Mouse (Mus musculus): ENCODE measurements around the gene Gm29797.

Gene Gm29797

DNA sequence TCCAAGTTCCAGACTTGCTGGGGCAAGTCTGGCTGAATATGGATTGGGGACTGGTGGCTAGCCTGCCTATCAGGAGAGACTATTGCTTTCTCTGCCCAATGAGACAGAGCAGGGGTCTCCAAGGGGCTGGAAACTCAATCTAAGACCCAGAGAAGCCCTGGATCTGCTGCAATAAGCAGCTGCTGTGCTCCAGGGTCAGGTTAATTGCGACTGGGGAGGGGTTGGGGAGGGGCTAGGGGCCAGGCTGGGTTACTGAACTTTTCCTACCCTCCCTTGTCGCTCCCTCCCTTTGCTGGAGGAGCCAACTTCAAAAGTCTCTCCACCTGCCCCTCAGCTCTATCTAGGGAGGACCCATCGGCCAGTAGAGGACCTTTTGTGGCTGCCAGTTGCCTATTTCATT, at the start of gene Gm29797:
Gm29797 (plus strand) TSS at position 301 of the 400 bp plus-strand sequence.
- DNase-seq (ENCODE audit: low spot score in 2 of 2) = no peak

DNA sequence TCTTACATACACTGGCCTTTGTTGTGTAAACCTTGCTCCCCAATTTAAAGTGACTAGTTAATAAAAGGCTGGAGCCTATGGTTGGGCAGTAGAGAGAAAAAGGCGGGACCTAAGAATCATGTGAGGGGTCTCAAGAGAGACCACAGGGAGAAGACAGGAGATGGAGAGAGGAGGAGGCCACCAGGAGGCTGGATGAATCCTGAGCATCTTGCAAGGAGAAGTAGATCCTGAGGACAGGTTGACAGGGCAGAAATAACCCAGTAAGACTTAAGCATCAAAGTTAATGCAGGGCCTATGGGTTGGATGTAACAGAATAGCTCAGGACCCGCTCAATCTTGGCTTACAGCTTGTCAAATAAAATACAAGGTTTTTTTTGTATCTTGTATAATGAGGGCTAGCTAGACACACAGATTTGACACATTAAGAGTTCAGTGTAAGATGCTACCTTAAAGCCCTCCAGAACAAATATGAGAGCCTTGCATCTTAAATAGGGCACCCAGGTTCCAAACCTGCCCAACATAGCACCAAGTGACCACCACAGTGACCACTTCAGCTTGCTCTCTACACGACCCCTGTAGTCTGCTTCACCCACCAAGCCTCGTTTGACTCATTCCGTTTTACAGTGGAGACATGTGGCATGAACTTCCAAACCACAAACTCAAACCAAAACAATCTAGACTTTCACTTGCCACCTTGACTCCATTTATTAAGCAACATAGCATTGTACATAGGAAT, 37.9 kb upstream of the Gm29797 start:
- no peak for DNase-seq (ENCODE audit: low spot score in 2 of 2)

DNA sequence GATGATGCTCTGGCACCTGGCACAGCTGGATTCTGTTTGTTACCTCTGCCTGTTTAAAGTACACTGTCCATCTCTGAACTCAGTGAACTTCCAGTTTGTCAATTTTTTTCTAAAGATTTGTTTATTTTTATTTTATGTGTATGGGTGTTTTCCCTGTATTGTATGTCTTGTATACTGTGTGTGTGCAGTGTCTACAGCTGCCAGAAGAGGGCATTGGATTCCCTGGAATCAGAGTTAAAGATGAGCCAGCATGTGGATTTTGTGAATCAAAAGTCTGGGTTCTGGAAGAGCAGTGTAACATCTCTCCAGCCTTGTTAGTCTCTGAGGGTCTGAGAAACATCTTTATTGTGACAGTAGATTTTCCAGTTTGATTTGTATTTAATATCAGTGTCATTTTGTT, 33.4 kb upstream of the Gm29797 start:
- DNase-seq (ENCODE audit: low spot score in 2 of 2) = no peak

DNA sequence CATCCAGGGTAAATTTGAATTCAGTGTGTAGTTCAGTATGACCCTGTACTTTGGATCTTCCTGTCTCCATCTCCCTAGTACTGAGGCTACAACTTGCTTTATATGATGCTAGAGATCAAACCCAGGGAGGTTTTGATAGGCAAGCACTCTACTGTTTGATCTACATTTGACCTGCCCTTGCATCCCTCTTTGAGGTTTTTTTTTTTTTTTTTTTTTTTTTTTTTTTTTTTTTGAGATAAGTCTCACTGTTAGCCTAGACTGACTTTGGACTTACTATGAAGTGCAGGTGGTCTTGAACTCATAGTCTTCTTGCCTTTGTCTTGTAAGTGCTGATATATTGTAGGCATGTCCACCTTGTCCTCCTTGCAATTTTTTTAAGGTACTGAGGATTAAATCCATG, 28.4 kb upstream of the Gm29797 start:
- DNase-seq (ENCODE audit: low spot score in 2 of 2) = no peak

DNA sequence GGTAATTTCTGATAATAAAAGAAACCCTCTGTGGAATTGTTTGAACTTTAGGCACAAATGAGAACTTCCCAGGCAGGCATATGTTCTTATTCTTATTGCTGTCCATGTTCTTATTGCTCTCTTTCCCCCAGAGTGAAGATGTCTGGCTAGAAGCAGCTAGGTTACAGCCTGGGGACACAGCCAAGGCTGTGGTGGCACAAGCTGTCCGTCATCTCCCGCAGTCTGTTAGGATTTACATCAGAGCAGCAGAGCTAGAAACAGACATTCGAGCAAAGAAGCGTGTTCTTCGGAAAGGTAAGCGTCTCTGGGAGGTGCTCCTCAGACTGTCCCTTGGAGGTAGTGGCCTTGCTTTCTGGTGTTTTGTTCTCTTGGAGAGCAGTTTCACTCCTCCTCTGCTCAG, 24.2 kb upstream of the Gm29797 start:
- no peak for DNase-seq (ENCODE audit: low spot score in 2 of 2)

DNA sequence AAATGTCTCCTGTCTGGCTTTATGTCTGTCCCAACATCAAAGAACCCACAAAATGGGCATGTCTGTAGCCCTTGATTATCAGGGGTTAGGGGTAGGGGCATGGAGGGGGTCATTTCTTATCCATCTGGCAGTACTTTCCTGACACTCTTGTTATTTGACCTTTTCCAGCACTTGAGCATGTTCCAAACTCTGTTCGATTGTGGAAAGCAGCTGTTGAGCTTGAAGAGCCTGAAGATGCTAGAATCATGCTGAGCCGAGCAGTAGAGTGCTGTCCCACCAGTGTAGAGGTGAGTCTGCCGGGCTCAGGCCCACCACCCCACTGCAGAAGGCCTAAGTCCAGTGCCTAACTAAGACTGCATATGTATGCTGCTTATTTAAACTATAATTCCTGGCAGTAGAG, 21.0 kb upstream of the Gm29797 start:
- DNase-seq (ENCODE audit: low spot score in 2 of 2) = no peak

DNA sequence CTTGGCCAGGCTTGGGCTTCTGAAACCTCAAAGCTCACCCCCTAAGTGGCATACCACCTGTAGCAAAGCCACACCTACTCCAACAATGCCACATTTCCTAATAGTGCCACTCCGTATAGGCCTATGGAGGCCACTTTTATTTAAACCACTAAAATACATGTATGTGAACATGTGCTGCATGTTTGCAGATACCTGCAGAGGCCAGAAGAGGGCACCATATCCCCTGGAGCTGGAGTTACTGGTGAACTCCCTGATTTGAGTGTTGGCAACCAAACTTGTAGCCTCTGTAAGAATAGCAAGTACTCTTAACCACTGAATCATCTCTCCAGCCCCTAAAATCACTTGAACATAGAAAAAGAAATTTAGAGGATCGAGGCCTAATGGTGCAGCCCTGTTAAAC, 12.5 kb upstream of the Gm29797 start:
- no peak for DNase-seq (ENCODE audit: low spot score in 2 of 2)

DNA sequence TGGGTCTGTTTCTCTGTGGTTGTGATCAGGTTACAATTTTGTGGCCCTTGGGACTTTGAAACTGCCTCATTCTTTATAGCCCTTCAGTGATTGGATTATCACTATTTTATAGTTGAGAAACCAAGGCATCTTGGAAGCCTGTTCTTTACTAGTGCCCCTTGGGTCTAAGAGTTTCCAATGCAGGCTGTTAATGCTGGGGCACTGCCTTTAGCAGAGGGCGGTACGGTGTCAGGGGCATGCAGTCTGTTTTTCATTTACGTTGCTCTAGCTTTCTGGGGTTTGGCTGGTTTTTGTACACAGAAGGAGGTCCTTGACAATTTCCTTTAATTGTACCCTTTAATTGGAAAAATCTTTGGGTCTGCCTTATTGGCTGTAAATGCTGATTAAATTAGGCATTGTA, 11.2 kb upstream of the Gm29797 start:
- no peak for DNase-seq (ENCODE audit: low spot score in 2 of 2)

DNA sequence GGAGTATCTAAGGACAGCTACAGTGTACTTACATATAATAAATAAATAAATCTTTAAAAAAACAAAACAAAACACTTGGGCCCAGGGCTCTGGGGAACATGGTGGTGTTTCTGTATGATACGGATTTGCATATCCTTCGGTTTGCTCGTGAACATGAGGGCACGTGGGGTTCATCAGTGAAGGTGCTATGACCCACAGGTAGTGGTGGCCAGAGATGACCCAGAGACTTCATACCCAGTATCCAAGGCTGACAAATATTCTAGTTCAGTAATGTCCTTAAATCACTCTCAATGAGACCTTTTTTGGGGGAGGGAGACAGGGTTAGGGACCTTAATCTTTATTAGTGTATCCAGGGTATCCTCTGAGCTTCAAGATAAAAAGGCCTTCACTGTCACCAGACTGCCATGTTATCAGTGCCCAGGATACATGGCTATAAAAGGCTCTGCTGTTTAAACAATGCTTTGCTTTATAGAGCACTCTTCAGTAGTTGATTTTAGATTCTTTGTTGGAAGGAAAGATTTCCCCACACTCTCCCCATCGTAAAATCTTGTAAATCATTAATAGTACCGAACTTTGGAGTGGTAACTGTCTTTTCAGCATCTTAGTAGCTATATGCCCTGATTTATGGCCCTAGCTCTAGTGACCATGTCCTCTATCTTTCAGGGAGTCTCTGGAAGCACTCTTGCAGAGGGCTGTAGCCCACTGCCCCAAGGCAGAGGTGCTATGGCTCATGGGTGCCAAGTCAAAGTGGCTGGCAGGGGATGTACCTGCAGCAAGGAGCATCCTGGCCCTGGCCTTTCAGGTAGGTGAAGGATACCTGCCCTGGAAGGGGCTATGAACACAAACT, 10.0 kb upstream of the Gm29797 start:
- no peak for DNase-seq (ENCODE audit: low spot score in 2 of 2)

DNA sequence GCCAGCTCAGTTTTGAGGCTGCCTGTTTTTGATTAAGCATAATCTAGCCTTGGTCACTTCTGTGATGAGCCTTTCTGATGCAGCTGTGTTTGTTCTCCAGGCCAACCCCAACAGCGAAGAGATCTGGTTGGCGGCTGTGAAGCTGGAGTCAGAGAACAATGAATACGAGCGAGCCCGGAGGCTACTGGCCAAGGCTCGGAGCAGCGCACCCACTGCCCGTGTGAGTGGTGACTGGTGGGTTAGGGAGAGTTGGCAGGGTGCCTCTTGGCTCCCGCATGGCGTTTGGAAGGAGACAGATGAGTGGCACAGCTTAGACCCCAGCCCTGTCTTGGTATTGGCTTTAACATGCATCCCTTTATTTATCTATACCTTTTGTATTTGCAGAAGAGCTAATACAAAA, 7.9 kb upstream of the Gm29797 start:
- DNase-seq (ENCODE audit: low spot score in 2 of 2) = no peak

DNA sequence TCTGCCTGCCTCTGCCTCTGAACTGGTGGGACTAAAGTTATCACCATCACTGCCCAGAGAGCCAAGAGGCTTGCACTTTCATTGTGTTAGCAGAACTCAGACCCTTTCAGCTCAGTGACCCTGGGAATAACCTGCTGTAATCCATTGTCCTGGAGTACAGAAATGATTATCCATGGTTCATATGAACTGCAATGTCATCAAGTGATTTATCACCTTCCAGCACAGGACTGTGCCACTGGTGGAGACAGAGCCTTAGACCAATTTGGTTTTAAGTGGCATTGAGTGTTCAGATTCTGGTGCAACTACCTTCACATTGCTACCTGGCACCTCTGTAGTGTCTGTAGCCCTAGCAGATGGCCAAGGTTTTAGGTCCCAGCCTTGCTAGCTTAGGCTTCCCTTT, 3.8 kb upstream of the Gm29797 start:
- no peak for DNase-seq (ENCODE audit: low spot score in 2 of 2)

DNA sequence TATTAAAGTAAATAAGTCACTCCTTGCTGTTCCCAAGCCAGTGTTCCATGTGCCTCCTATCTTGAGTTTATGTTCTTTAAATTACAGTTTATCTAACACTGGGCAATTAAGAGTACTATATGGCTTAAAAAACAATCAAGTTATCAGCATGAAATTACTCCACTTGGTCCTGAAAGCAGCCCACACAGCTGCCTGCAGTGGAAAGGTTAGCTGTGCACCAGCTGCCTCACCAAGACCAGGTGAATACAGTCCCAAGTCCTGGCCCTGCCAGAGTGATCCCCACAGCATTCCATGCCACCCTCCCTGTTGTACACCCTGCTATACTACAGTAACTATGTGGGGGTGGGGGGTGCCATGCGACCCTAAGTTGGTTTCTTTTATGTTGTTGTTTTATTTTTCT, 3.3 kb upstream of the Gm29797 start:
- no peak for DNase-seq (ENCODE audit: low spot score in 2 of 2)

DNA sequence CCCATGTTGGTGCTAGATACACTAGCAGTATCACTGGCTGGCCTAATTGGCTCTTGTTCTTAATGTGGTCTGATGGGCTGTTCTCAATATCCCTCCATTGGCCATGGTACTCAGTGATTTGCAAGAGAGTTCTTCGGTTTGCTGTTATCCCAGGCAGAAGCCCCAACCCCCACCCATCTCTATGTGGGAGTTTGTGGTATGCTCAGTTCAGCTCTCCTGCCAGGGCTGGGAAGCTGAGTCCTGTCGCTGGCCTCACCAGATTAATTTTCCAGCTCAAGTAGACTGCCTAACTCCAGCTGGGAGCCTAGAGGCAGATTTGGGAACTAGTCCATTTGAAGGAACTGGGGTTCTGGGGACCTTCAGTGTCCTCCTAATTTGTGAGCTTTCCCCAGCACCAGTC, 607 bp downstream of the Gm29797 start:
- no peak for DNase-seq (ENCODE audit: low spot score in 2 of 2)

DNA sequence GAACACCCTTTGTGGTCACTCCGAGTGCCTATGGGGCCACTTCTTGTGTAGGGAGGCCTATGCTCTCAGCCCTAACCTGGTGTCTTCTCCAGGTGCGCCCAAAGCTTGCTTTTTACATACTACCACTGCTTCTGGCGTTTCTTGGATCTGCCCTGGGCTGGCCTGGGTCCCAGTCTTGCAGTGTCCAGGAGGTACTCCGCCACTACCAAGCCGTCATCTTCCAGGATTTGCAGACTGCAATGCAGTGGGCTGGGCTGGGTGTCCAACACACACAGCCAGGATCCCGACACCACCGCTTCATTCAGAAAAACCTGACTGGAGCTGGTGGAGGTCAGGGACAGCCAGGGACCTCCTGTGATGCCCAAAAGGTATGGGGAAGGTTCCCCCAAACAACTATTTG, 1.7 kb downstream of the Gm29797 start:
- DNase-seq (ENCODE audit: low spot score in 2 of 2) = no peak

DNA sequence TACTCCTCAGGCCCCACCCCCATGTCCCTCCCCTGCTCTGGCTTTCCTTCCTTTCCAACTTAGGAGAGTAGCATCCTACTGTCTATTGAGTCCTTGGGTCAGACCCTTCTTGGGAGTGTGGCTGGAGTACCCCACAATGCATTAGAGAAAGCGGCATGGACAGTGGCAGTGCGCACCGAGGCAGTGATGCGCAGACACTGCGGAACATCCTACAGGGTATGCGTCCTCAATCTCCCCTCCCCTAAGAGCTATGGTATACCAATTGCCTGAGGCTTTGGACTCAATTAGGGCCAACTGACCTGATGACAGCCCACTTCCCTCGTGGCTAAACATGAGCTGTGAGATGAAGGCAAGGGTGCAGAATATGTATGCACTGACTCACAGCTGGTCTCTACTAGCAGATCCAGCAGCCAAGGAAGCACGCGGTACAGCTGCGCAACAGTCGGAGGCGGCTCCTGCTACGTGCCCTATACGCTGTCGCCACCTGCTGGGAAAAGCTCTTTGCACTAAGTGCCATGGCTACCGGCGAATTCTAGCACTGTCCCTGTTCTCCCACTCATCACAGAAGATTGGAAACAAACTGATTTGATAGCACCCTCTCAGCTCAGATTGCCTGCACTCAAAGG, 2.2 kb downstream of the Gm29797 start:
- DNase-seq (ENCODE audit: low spot score in 2 of 2) = peak in 1 of 2 experiments; percentile 29

DNA sequence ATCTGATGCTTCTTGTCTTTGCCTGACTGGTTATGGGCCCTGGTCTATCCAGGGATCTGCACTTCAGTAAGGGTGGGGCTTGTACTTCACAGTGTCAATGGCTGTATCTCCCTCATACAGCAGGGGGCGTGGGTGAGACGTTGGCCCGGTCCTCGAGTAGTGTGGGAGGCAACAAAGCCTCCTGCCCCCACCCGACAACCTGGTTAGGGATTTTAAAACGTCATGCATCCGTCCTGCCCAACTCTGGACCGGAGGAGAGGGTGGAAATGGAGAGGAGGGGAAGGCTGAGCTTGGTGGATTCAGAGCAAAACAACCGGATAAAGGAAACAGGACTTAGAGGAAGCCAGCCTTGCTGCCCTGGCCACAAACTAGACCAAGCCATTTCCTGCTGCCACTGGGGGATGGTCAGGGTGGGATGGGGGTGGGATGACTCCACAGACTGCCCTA, 2.8 kb downstream of the Gm29797 start:
- DNase-seq (ENCODE audit: low spot score in 2 of 2) = peak; percentile 50 to 54

DNA sequence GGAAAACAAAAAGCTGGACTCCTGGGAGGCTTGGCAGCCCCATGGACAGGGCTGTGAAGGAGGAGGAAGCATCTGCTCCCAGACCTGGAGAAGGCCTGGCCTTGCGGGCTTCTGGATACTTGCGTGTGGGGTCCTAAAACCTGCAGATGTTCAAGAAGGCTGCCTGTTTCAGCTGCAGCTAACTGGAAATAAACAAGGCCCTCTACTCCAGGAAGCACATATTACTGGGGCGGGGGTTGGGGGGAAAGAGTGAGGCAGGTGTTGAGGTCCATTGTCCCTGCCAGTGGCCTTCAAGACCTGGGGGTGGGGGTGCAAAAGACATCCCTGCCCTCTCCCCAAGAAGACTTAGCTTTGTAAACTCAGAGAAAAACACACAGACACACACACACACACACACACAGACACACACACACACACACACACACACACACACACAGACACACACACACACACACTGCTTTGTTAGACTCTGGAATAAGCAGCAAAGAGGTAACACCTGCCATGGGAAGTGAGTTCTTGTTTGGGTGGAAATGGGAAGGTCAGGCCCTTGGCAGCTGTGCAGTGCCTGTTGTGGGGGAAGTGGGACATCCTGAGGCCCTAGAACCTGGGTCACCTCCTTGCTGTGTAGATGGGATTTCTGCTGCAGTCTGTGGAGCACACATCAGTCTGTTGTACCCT, 5.9 kb downstream of the Gm29797 start:
- DNase-seq (ENCODE audit: low spot score in 2 of 2) = no peak

DNA sequence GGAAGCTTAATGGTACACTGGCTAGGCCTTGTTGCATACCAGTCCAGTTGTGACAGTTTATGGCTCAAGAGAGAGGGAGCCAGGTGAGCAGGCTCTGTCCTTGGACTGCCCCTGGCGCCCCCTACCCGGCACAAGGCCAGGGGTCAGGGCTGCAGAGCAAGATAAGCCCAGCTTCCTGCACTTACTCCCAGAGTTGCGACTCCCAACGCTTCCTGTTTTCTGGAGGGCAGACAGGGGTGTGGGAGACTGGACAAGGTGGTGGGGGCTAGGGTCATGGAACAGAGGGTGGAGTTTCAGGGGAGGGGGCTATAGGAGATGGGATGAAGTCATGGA, 6.4 kb downstream of the Gm29797 start:
- no peak for DNase-seq (ENCODE audit: low spot score in 2 of 2)

DNA sequence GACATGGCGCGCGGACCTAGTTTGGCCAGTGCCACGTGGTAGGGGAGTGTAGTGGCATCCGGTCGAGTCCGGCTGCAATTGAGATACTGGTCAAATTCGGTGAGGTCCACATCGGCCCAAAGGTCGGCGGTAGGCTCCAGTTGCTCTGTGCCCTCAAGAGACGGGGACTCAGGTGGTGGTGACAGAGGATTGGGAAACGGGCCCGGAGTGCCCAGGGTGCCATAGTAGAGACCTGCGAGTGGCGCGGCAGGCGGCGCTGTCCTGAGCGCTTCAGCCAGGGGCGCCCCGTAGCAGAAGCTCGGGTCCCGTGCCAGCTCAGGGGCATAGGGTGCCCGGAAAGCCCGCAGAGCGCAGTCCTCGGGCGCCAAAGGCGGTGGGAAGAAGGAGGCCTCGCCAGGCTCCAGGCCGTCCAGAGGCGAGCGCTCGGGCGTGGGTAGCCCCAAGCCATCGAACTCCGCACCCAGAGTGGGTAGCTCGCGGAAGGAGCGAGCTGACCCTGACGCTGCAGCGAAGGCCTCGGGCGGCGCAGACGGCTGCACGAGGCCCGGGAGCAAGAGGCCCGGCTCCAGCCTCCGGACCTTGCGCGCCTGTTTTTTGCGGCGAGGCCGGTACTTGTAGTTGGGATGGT, 13.6 kb downstream of the Gm29797 start:
- DNase-seq (ENCODE audit: low spot score in 2 of 2) = no peak

DNA sequence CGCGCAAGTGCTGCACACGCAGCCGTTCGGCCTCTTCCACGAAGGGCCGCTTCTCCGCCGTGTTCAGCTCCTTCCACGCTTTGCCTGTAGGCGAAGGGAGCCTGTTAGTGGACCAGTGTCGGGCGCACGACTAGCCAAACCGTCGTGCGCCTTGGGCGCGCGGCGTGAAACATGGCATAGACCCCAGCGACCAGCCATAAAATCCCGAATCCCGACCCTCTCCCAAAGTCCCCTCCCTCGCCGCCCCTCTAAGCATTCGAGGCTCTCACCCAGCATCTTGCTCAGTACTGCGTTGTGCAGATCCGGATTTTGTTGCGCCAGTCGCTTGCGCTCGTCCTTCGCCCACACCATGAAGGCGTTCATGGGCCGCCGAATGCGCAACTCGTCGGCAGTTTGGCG, 14.1 kb downstream of the Gm29797 start:
- DNase-seq (ENCODE audit: low spot score in 2 of 2) = no peak

DNA sequence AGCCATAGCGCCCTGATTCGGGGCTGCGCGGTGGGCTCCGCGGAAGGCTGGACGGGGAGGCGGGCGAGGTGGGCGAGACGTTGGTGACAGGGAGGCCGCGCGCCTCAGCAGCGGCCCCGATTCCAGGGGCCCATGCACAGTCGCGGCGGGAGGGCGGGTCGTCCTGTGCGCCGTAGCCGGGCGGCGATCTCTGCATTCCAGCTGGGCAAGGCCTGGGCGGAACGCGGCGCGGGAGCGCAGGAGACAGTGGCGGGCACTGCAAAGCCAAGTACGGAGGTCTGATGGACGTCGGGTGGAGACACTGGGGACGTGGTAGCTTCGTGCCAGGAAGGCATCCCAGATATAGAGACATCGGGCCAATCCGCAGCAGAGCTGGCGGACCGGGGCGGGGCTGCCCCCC, 14.5 kb downstream of the Gm29797 start, which contains the start of gene Sox18:
Sox18 (minus strand) TSS at position 315 of the 400 bp plus-strand sequence.
- no peak for DNase-seq (ENCODE audit: low spot score in 2 of 2)

DNA sequence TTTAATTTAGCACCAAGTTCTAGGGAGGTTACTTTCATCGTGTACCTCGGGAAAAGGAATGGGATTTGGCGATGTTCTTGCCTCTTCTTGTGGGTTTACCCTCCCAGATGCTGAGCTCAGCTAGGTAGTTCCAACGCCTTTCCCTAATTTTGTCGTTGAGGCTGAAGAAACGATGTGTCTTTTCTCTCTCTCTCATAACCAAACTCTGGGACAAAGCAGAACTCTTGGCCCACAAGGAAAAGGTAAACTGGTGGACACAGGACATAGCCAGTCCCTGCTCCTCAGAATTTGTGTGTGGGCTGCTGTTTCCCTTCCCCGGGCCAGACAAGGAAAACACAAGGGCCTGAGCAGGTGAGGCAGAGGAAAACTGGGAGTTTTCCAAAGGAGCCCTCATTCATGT, 15.2 kb downstream of the Gm29797 start:
- DNase-seq (ENCODE audit: low spot score in 2 of 2) = no peak
